Mouse (Mus musculus): Measurements from ENCODE around the gene Mus81.
"Not testable (repeated sequence)": the region's sequence is repeated elsewhere in the genome, so short reads cannot be mapped to it uniquely, and the experiment has no call there.

The Mus81 gene

GRCm38 (mm10) chr19:5492641-5493040 lies 4.4 kb upstream of the Mus81 start:
- DNase-seq (ENCODE audit: low spot score): no peak

GRCm38 (mm10) chr19:5490898-5491708 lies 2.9 kb upstream of the Mus81 start:
- DNase-seq (ENCODE audit: low spot score): no peak

- peak; percentile 80 for DNase-seq (ENCODE audit: low spot score)
Measured at GRCm38 (mm10) chr19:5490313-5490897, 2.2 kb upstream of the Mus81 start, which contains the start of gene Cfl1. Gene Cfl1 (plus strand): TSS chr19:5490455.

- DNase-seq (ENCODE audit: low spot score): not testable (repeated sequence)
Measured at GRCm38 (mm10) chr19:5489721-5490120, 1.5 kb upstream of the Mus81 start.

- DNase-seq (ENCODE audit: low spot score): peak; percentile 90
Measured at GRCm38 (mm10) chr19:5488878-5489571, 823 bp upstream of the Mus81 start.

GRCm38 (mm10) chr19:5486771-5487170 lies 1.4 kb downstream of the Mus81 start:
- DNase-seq (ENCODE audit: low spot score): no peak

- DNase-seq (ENCODE audit: low spot score): no peak
Measured at GRCm38 (mm10) chr19:5486286-5486685, 1.9 kb downstream of the Mus81 start.

- no peak for DNase-seq (ENCODE audit: low spot score)
Measured at GRCm38 (mm10) chr19:5485821-5486220, 2.4 kb downstream of the Mus81 start.

GRCm38 (mm10) chr19:5485371-5485770 lies 2.8 kb downstream of the Mus81 start:
- no peak for DNase-seq (ENCODE audit: low spot score)

GRCm38 (mm10) chr19:5484496-5484895 lies 3.7 kb downstream of the Mus81 start:
- DNase-seq (ENCODE audit: low spot score): no peak

GRCm38 (mm10) chr19:5483386-5484359 lies 4.5 kb downstream of the Mus81 start:
- DNase-seq (ENCODE audit: low spot score): no peak

GRCm38 (mm10) chr19:5481398-5481797 lies 6.8 kb downstream of the Mus81 start:
- DNase-seq (ENCODE audit: low spot score): no peak

GRCm38 (mm10) chr19:5480016-5480415 lies 8.2 kb downstream of the Mus81 start:
- DNase-seq (ENCODE audit: low spot score): no peak

GRCm38 (mm10) chr19:5477668-5478300 lies 10.4 kb downstream of the Mus81 start:
- no peak for DNase-seq (ENCODE audit: low spot score)

- DNase-seq (ENCODE audit: low spot score): no peak
Measured at GRCm38 (mm10) chr19:5477004-5477667, 11.1 kb downstream of the Mus81 start.

- no peak for DNase-seq (ENCODE audit: low spot score)
Measured at GRCm38 (mm10) chr19:5475069-5475714, 13.0 kb downstream of the Mus81 start.

GRCm38 (mm10) chr19:5474281-5475068 lies 13.7 kb downstream of the Mus81 start:
- DNase-seq (ENCODE audit: low spot score): no peak

- no peak for DNase-seq (ENCODE audit: low spot score)
Measured at GRCm38 (mm10) chr19:5473720-5474119, 14.5 kb downstream of the Mus81 start, which contains the start of gene Efemp2. Gene Efemp2 (plus strand): TSS chr19:5473954.

GRCm38 (mm10) chr19:5472857-5473256 lies 15.3 kb downstream of the Mus81 start:
- DNase-seq (ENCODE audit: low spot score): no peak

Data from urinary bladder, postnatal 10 days (tissue).